Mouse (Mus musculus) hindbrain, embryonic 14.5 days (tissue): ENCODE measurements around the gene Prkch. TPM values are rescaled to one million over a fixed set of nuclear protein-coding genes. Genes with fewer than 3 reads are reported as not detected.
A peak's percentile ranks its signal among the peaks of the same experiment; 100 is the strongest.

Experiments used
- ATAC-seq: fragments of 200-750 bp; cut with Nextera tagmentation; 2 replicates; pipeline ENCODE4 v1.8.0; 2017; ENCODE audit warnings: moderate number of reproducible peaks, mild to moderate bottlenecking, moderate TSS enrichment, moderate library complexity; ENCODE audit not compliant: low FRiP score
- DNase-seq: peaks from one replicate; pipeline ENCODE4 v3.0.0-alpha.2; 2015; ENCODE audit warnings: low spot score
- H3K27ac ChIP-seq: fragments of 300-500 bp; sonication (generic); 2 replicates; pipeline ENCODE4 v1.5.1; 2014; ENCODE audit warnings: mild to moderate bottlenecking, moderate library complexity
- H3K27me3 ChIP-seq: fragments of 300-500 bp; sonication (generic); 2 replicates; pipeline ENCODE4 v1.6.1; 2014; ENCODE audit warnings: mild to moderate bottlenecking, low read length, mixed read lengths; ENCODE audit not compliant: control insufficient read depth, insufficient read depth
- H3K36me3 ChIP-seq: fragments of 300-500 bp; sonication (generic); replicated peaks from 2 replicates; pipeline ENCODE4 v1.6.1; 2014; ENCODE audit not compliant: control insufficient read depth, insufficient read depth
- H3K4me1 ChIP-seq: fragments of 300-500 bp; sonication (generic); replicated peaks from 2 replicates; pipeline ENCODE4 v1.6.1; 2014; ENCODE audit warnings: antibody characterized with exemption, low read length, mixed read lengths; ENCODE audit not compliant: control insufficient read depth, insufficient read depth
- H3K4me2 ChIP-seq: fragments of 300-500 bp; sonication (generic); replicated peaks from 2 replicates; pipeline ENCODE4 v1.6.1; 2014; ENCODE audit warnings: mild to moderate bottlenecking, moderate library complexity
- H3K4me3 ChIP-seq: fragments of 300-500 bp; sonication (generic); replicated peaks from 2 replicates; pipeline ENCODE4 v1.5.1; 2014; ENCODE audit warnings: mild to moderate bottlenecking, low read length
- H3K9ac ChIP-seq: fragments of 300-500 bp; sonication (generic); 2 replicates; pipeline ENCODE4 v1.6.1; 2014
- H3K9me3 ChIP-seq: fragments of 300-500 bp; sonication (generic); 2 replicates; pipeline ENCODE4 v1.6.1; 2016; ENCODE audit warnings: low read length; ENCODE audit not compliant: control insufficient read depth
- WGBS: fragments of 180-500 bp; shearing (Covaris S2); extraction: QIAGEN DNeasy Blood & Tissue Kit; methylation state at CpG from one replicate; pipeline ENCODE4 v1.1.7; 2014; 5-methylcytosine and 5-hydroxymethylcytosine counted together
- polyA plus RNA-seq: library from polyadenylated mRNA; unstranded; fragments of >200 nt; fragmentation: Nextera tagmentation; extraction: Ambion mirVana; gene quantifications from 2 replicates; pipeline ENCODE4 v1.2.1, GENCODE M21; 2014

Prkch gene
- polyA plus RNA-seq, 1 experiment from 2014 or later: 9.9 TPM

DNA sequence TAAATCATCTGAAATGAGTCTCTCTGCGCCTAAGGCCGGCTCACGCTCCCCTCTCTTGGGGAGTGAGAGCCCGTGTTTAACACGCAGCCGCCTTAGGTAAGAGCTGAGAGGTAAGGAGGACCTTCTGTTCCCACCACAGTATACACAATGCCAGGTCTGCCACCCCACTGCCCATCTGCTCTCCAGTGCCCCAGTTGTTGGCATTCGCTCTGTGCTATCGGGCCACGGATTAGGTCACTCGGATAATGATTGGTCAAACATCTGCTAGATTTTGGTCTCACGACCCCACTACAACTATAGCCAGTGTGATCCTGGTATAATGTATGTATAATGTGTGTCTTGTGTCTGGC, 19.0 kb upstream of the Prkch start:
- DNase-seq (no peak), ATAC-seq (no peak; the same call in 1 of the 2 replicates)
- Histone ChIP-seq H3K9me3 (peaks cover 3% of the 10 kb centered on the region; the same call in 1 of the 2 replicates), H3K4me2 (peak overlapping the region; percentile 49), H3K27ac (no peak overlapping the region), H3K4me3 (peak overlapping the region; percentile 26), H3K27me3 (0 out of 2 replicates have a peak, but pooled peaks cover 3% of the 10 kb centered on the region), H3K9ac (no peak overlapping the region), H3K36me3 (no peaks in the 10 kb centered on the region), H3K4me1 (no peaks in the 10 kb centered on the region)
- 65% methylated on average over 11 of the region's 11 CpGs for WGBS

DNA sequence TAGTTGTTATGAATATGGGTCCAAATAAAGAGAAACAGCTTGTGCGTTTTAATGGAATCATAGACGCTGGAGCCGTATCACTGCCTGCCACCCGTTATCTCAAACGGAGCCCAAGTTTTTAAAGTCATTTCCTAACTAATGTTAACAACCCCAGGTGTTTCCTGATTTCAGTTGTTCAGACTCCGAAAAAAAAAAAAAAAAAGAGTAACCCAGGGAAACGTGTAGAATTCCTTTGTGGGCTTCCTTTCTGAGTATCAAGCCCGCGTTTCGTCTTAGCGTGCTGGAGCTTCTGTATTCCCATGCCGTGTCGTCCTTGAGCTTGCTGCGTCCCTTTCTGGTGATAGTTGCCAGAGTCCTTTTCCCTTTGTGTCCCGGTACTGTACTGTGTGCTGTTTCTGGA, 10.0 kb upstream of the Prkch start:
- ATAC-seq: no peak
- Histone ChIP-seq H3K9me3 (peaks cover 1% of the 10 kb centered on the region; the same call in 1 of the 2 replicates), H3K27me3 (no peaks in the 10 kb centered on the region), H3K9ac (no peak overlapping the region), H3K4me1 (no peaks in the 10 kb centered on the region), H3K27ac (no peak overlapping the region), H3K4me3 (no peak overlapping the region), H3K4me2 (no peak overlapping the region), H3K36me3 (no peaks in the 10 kb centered on the region)
- no peak for DNase-seq
- 77% methylated on average over 15 of the region's 15 CpGs for WGBS

DNA sequence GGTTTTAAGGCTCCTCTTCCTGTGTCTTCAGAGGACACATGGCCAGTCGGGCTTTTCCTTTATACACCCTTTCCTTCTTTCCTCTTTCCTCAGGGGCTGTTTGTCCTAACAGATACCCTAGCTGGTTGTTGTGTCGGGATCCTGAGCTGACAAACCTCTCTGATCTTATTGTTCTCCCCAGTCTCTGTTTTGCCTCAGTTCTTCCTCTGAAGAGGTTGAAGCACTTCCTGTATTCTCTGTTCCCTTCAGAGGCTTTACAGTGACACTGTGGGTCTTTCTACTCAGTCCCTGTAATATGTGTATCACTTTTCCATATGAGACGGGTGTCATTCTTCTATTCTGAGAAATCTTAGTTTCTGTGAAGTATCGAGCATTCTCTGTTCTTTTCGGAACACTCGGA, 6.5 kb upstream of the Prkch start:
- 73% methylated on average over 6 of the region's 6 CpGs for WGBS
- H3K4me1 ChIP-seq: no peaks in the 10 kb centered on the region
- no peak overlapping the region for H3K4me2 ChIP-seq
- no peaks in the 10 kb centered on the region for H3K27me3 ChIP-seq
- ATAC-seq (no peak), DNase-seq (no peak)
- no peaks in the 10 kb centered on the region for H3K36me3 ChIP-seq
- no peak overlapping the region for H3K9ac ChIP-seq
- no peaks in the 10 kb centered on the region for H3K9me3 ChIP-seq
- no peak overlapping the region for H3K4me3 ChIP-seq
- no peak overlapping the region for H3K27ac ChIP-seq

DNA sequence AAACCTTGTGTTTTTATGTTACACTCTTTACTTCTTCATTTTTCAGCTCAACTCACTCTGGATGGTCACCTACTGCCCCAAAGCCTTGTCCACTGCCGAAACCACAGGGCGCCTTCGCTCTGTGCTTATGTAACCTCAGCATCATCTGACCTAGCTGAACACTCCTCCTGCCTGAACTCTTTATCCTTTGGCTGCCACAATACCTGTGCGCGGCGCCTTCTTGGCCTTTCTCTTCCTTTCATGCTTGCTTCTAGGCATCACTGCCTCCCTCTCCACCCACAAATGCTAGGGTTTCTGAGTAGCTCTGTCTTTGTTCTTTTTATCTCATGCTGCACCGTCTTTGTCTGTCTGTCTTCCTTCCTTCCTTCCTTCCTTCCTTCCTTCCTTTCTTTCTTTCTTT, 3.8 kb upstream of the Prkch start:
- Histone ChIP-seq H3K4me2 (no peak overlapping the region), H3K9me3 (no peaks in the 10 kb centered on the region), H3K4me3 (no peak overlapping the region), H3K36me3 (no peaks in the 10 kb centered on the region), H3K27ac (no peak overlapping the region), H3K27me3 (peaks cover 15% of the 10 kb centered on the region), H3K4me1 (peaks cover 12% of the 10 kb centered on the region), H3K9ac (no peak overlapping the region)
- ATAC-seq: no peak
- 87% methylated on average over 7 of the region's 7 CpGs for WGBS
- no peak for DNase-seq

GRCm38 (mm10) chr12:73583318-73583717, 1.3 kb upstream of the Prkch start:
- no peak for ATAC-seq
- no peak for DNase-seq
- Histone ChIP-seq H3K9ac (no peak overlapping the region), H3K36me3 (no peaks in the 10 kb centered on the region), H3K4me2 (no peak overlapping the region), H3K27me3 (peaks cover 33% of the 10 kb centered on the region), H3K9me3 (no peaks in the 10 kb centered on the region), H3K27ac (no peak overlapping the region), H3K4me3 (no peak overlapping the region), H3K4me1 (peaks cover 15% of the 10 kb centered on the region)
- WGBS: 76% methylated on average over 9 of the region's 9 CpGs

DNA sequence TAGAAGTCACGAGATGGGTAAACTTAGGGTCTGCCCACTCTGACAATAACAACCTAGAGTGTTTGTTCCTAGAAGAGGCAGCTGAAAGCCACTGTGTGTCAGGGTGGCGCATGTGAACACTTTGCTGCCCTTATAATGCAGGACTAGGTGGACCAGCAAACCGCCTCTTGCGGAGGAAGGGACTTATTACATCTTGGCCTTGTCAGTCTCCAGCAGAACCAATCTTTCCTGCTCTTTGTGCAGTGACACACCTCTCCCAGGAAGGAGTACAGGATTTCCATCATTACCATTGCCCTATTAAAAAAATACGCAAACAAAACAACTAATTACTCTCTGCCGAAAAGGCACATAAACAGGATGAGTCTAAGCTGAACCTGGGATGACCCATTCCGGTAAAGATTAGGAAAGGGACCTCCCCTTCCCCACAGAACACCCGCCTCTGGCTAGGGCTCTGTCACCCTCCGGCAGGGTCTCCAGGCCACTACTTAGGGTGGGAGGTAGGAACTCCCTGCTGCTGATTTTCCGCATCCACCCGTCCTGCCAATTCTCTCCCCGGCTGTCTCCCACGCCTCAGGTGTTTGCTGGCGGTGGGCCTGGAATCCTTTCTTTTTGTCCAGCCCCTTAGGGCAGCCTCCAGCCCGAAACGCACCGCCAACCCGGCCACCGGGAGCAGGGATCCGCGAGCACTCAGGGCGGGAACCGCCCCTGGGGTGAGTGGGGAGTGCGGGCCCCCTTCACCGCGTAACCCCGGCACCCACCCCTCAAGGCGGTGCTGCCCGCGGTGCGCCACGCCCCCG, 585 bp upstream of the Prkch start:
- peak; percentile 32; the same call in 1 of the 2 replicates for ATAC-seq
- Histone ChIP-seq H3K27ac (peak overlapping the region; percentile 73), H3K27me3 (peaks cover 33% of the 10 kb centered on the region), H3K9me3 (no peaks in the 10 kb centered on the region), H3K4me3 (peak overlapping the region; percentile 82), H3K36me3 (no peaks in the 10 kb centered on the region), H3K9ac (peak overlapping the region; percentile 78), H3K4me1 (peaks cover 15% of the 10 kb centered on the region), H3K4me2 (peak overlapping the region; percentile 92)
- WGBS: 5% methylated on average over 33 of the region's 33 CpGs
- DNase-seq: peak; percentile 46

- Histone ChIP-seq H3K27me3 (peaks cover 33% of the 10 kb centered on the region), H3K4me3 (peak overlapping the region; percentile 82), H3K36me3 (no peaks in the 10 kb centered on the region), H3K9ac (peak overlapping the region; percentile 78), H3K27ac (no peak overlapping the region), H3K4me1 (peaks cover 15% of the 10 kb centered on the region), H3K4me2 (peak overlapping the region; percentile 92), H3K9me3 (no peaks in the 10 kb centered on the region)
- under 1% methylated on average over 33 of the region's 33 CpGs for WGBS
- ATAC-seq (peak; percentile 33; the same call in 1 of the 2 replicates), DNase-seq (no peak)
Measured at GRCm38 (mm10) chr12:73585241-73585801, 725 bp downstream of the Prkch start.

DNA sequence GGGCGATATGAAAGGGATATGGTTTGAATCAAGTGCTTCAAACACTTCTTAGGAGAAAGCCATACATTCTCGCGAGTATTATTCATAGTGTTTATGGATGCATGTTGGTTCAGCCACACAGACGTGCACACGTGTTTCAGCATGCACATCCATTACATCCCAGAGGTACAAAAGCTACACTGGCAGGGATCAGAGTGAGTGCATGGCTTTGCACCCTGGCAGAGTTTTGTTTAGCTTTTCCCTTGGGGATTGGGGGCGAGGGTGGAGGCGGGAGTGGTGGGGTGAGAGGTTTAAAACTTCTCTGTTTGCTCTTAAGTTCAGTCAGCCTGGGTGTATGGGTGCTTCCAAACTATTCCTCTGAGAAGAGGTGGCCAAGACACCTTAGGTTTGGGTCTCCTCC, 1.3 kb downstream of the Prkch start:
- Histone ChIP-seq H3K36me3 (no peaks in the 10 kb centered on the region), H3K4me2 (peak overlapping the region; percentile 92), H3K4me3 (peak overlapping the region; percentile 82), H3K9ac (peak overlapping the region; percentile 78; the same call in 1 of the 2 replicates), H3K27me3 (peaks cover 33% of the 10 kb centered on the region), H3K9me3 (no peaks in the 10 kb centered on the region), H3K27ac (no peak overlapping the region), H3K4me1 (peaks cover 15% of the 10 kb centered on the region)
- DNase-seq: no peak
- WGBS: 1% methylated on average over 7 of the region's 7 CpGs
- ATAC-seq: no peak

DNA sequence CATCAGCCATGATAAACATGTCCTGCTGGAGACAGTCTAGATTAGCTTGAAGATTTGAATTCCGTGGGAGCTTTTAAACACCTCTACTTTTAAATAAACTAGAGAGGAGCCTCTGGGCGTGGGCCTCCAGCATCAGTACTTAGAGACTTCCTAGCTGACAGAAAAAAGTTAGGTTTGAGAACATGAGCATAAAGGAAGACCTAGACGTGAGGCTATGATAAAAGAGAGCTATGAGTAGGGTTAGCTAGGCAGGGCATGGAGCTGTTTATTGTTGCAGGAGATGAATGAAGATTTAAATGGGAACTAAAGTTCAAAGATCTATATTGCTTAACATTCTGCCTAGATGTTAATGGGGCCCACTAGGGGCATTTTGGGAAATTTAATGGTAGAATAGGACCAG, 2.7 kb downstream of the Prkch start:
- DNase-seq (no peak), ATAC-seq (no peak)
- Histone ChIP-seq H3K4me2 (0 out of 2 replicates have a peak overlapping the region, but pooled peaks have one; percentile 4), H3K27ac (no peak overlapping the region), H3K36me3 (no peaks in the 10 kb centered on the region), H3K4me1 (peaks cover 15% of the 10 kb centered on the region), H3K4me3 (no peak overlapping the region), H3K9me3 (no peaks in the 10 kb centered on the region), H3K9ac (no peak overlapping the region), H3K27me3 (peaks cover 33% of the 10 kb centered on the region)
- 63% methylated on average over 3 of the region's 3 CpGs for WGBS
